Mouse (Mus musculus) midbrain, embryonic 15.5 days (tissue): ENCODE results near the gene Adgrf1. TPM values are rescaled to one million over a fixed set of nuclear protein-coding genes. Genes with fewer than 3 reads are reported as not detected.

Source experiments
- ATAC-seq: fragments of 200-750 bp; cut with Nextera tagmentation; replicated peaks from 2 replicates; pipeline ENCODE4 v1.8.0; 2017; ENCODE audit warnings: moderate TSS enrichment
- H3K27ac ChIP-seq: fragments of 300-500 bp; sonication (generic); 2 replicates; pipeline ENCODE4 v1.5.1; 2015; ENCODE audit warnings: mild to moderate bottlenecking, inconsistent platforms
- H3K27me3 ChIP-seq: fragments of 300-500 bp; sonication (generic); replicated peaks from 2 replicates; pipeline ENCODE4 v1.6.1; 2015; ENCODE audit warnings: inconsistent platforms
- H3K36me3 ChIP-seq: fragments of 300-500 bp; sonication (generic); replicated peaks from 2 replicates; pipeline ENCODE4 v1.6.1; 2015; ENCODE audit warnings: inconsistent platforms
- H3K4me1 ChIP-seq: fragments of 300-500 bp; sonication (generic); 2 replicates; pipeline ENCODE4 v1.6.1; 2015; ENCODE audit warnings: inconsistent platforms
- H3K4me2 ChIP-seq: fragments of 300-500 bp; sonication (generic); 2 replicates; pipeline ENCODE4 v1.6.1; 2015; ENCODE audit warnings: inconsistent platforms, mild to moderate bottlenecking, moderate library complexity
- H3K4me3 ChIP-seq: fragments of 300-500 bp; sonication (generic); 2 replicates; pipeline ENCODE4 v1.5.1; 2015; ENCODE audit warnings: mild to moderate bottlenecking, inconsistent platforms
- H3K9ac ChIP-seq: fragments of 300-500 bp; sonication (generic); 2 replicates; pipeline ENCODE4 v1.6.1; 2015; ENCODE audit warnings: mild to moderate bottlenecking, inconsistent platforms
- H3K9me3 ChIP-seq: fragments of 300-500 bp; sonication (generic); 2 replicates; pipeline ENCODE4 v1.6.1; 2016; ENCODE audit warnings: inconsistent platforms
- WGBS: fragments of 180-500 bp; shearing (Covaris S2); methylation state at CpG from one replicate; pipeline ENCODE4 v1.1.7; 2015; ENCODE audit warnings: mixed read lengths; 5-methylcytosine and 5-hydroxymethylcytosine counted together
- polyA plus RNA-seq: library from polyadenylated mRNA; unstranded; fragments of >200 nt; fragmentation: Nextera tagmentation; extraction: Ambion mirVana; gene quantifications from 2 replicates; pipeline ENCODE4 v1.2.1, GENCODE M21; 2015

Adgrf1 gene
- polyA plus RNA-seq, 1 experiment from 2014 or later, result not detected

- Histone ChIP-seq H3K27me3 (no peaks in the 10 kb centered on the region), H3K4me3 (no peak overlapping the region), H3K27ac (no peak overlapping the region), H3K4me1 (no peaks in the 10 kb centered on the region), H3K9me3 (no peaks in the 10 kb centered on the region), H3K9ac (no peak overlapping the region), H3K4me2 (no peak overlapping the region), H3K36me3 (no peaks in the 10 kb centered on the region)
- 39% methylated on average over 5 of the region's 5 CpGs for WGBS
- no peak for ATAC-seq
Observed at GRCm38 (mm10) chr17:43251249-43252125, 18.6 kb upstream of the Adgrf1 start.

- Histone ChIP-seq H3K4me3 (no peak overlapping the region), H3K9ac (no peak overlapping the region), H3K27ac (no peak overlapping the region), H3K27me3 (no peaks in the 10 kb centered on the region), H3K4me1 (no peaks in the 10 kb centered on the region), H3K4me2 (no peak overlapping the region), H3K9me3 (no peaks in the 10 kb centered on the region), H3K36me3 (no peaks in the 10 kb centered on the region)
- WGBS, result 70% methylated on average over 11 of the region's 11 CpGs
- ATAC-seq, result no peak
Observed at GRCm38 (mm10) chr17:43252846-43253245, 17.3 kb upstream of the Adgrf1 start.

GRCm38 (mm10) chr17:43254261-43254660 lies 15.9 kb upstream of the Adgrf1 start:
- H3K9me3 ChIP-seq, result no peaks in the 10 kb centered on the region
- no peaks in the 10 kb centered on the region for H3K36me3 ChIP-seq
- H3K4me2 ChIP-seq, result no peak overlapping the region
- H3K9ac ChIP-seq, result no peak overlapping the region
- H3K27me3 ChIP-seq, result no peaks in the 10 kb centered on the region
- no peak overlapping the region for H3K4me3 ChIP-seq
- WGBS, result 67% methylated on average over 3 of the region's 3 CpGs
- no peak overlapping the region for H3K27ac ChIP-seq
- no peaks in the 10 kb centered on the region for H3K4me1 ChIP-seq
- ATAC-seq, result no peak

GRCm38 (mm10) chr17:43256536-43257135 lies 13.5 kb upstream of the Adgrf1 start:
- Histone ChIP-seq H3K36me3 (no peaks in the 10 kb centered on the region), H3K4me1 (no peaks in the 10 kb centered on the region), H3K4me2 (no peak overlapping the region), H3K27me3 (no peaks in the 10 kb centered on the region), H3K9me3 (no peaks in the 10 kb centered on the region), H3K27ac (no peak overlapping the region), H3K9ac (no peak overlapping the region), H3K4me3 (no peak overlapping the region)
- no peak for ATAC-seq
- WGBS, result 75% methylated on average over 12 of the region's 12 CpGs

GRCm38 (mm10) chr17:43257699-43258098 lies 12.4 kb upstream of the Adgrf1 start:
- Histone ChIP-seq H3K4me2 (no peak overlapping the region), H3K4me1 (no peaks in the 10 kb centered on the region), H3K4me3 (no peak overlapping the region), H3K27me3 (no peaks in the 10 kb centered on the region), H3K36me3 (no peaks in the 10 kb centered on the region), H3K9ac (no peak overlapping the region), H3K9me3 (0 out of 2 replicates have a peak, but pooled peaks cover 3% of the 10 kb centered on the region), H3K27ac (no peak overlapping the region)
- 0 out of 2 replicates have a peak, but pooled peaks have one; percentile 17 for ATAC-seq
- 97% methylated on average over 1 of the region's 1 CpGs for WGBS

GRCm38 (mm10) chr17:43261937-43262336 lies 8.2 kb upstream of the Adgrf1 start:
- H3K4me3 ChIP-seq, result no peak overlapping the region
- H3K36me3 ChIP-seq, result no peaks in the 10 kb centered on the region
- 0 out of 2 replicates have a peak, but pooled peaks cover 3% of the 10 kb centered on the region for H3K9me3 ChIP-seq
- no peak overlapping the region for H3K27ac ChIP-seq
- H3K27me3 ChIP-seq, result no peaks in the 10 kb centered on the region
- no peak overlapping the region for H3K9ac ChIP-seq
- no peak overlapping the region for H3K4me2 ChIP-seq
- H3K4me1 ChIP-seq, result peaks cover 3% of the 10 kb centered on the region
- ATAC-seq, result no peak
- WGBS, result 97% methylated on average over 5 of the region's 5 CpGs

- Histone ChIP-seq H3K9me3 (0 out of 2 replicates have a peak, but pooled peaks cover 3% of the 10 kb centered on the region), H3K4me2 (no peak overlapping the region), H3K9ac (no peak overlapping the region), H3K27ac (no peak overlapping the region), H3K4me1 (peaks cover 3% of the 10 kb centered on the region), H3K36me3 (no peaks in the 10 kb centered on the region), H3K4me3 (no peak overlapping the region), H3K27me3 (no peaks in the 10 kb centered on the region)
- 83% methylated on average over 7 of the region's 7 CpGs for whole genome bisulfite sequencing
- ATAC-seq, result peak; percentile 27
Observed at GRCm38 (mm10) chr17:43264739-43265138, 5.4 kb upstream of the Adgrf1 start.

- 0 out of 2 replicates have a peak, but pooled peaks cover 3% of the 10 kb centered on the region for H3K9me3 ChIP-seq
- H3K4me2 ChIP-seq, result peak overlapping the region; percentile 36
- no peak overlapping the region for H3K9ac ChIP-seq
- no peak overlapping the region for H3K27ac ChIP-seq
- peak; percentile 91 for ATAC-seq
- H3K27me3 ChIP-seq, result no peaks in the 10 kb centered on the region
- no peaks in the 10 kb centered on the region for H3K36me3 ChIP-seq
- 24% methylated on average over 26 of the region's 26 CpGs for WGBS
- no peak overlapping the region for H3K4me3 ChIP-seq
- H3K4me1 ChIP-seq, result peaks cover 3% of the 10 kb centered on the region
Observed at GRCm38 (mm10) chr17:43265178-43265837, 4.8 kb upstream of the Adgrf1 start.

GRCm38 (mm10) chr17:43265944-43266343 lies 4.2 kb upstream of the Adgrf1 start:
- no peaks in the 10 kb centered on the region for H3K36me3 ChIP-seq
- no peak overlapping the region for H3K4me2 ChIP-seq
- 0 out of 2 replicates have a peak, but pooled peaks cover 3% of the 10 kb centered on the region for H3K9me3 ChIP-seq
- H3K4me3 ChIP-seq, result no peak overlapping the region
- ATAC-seq, result no peak; the same call in 1 of the 2 replicates
- peaks cover 3% of the 10 kb centered on the region for H3K4me1 ChIP-seq
- no peak overlapping the region for H3K27ac ChIP-seq
- no peaks in the 10 kb centered on the region for H3K27me3 ChIP-seq
- no peak overlapping the region for H3K9ac ChIP-seq
- WGBS, result 96% methylated on average over 6 of the region's 6 CpGs

- WGBS, result 85% methylated on average over 2 of the region's 2 CpGs
- H3K9me3 ChIP-seq, result 0 out of 2 replicates have a peak, but pooled peaks cover 3% of the 10 kb centered on the region
- H3K9ac ChIP-seq, result no peak overlapping the region
- H3K27me3 ChIP-seq, result no peaks in the 10 kb centered on the region
- no peak for ATAC-seq
- H3K27ac ChIP-seq, result no peak overlapping the region
- H3K4me2 ChIP-seq, result no peak overlapping the region
- H3K36me3 ChIP-seq, result no peaks in the 10 kb centered on the region
- H3K4me1 ChIP-seq, result peaks cover 3% of the 10 kb centered on the region
- H3K4me3 ChIP-seq, result no peak overlapping the region
Observed at GRCm38 (mm10) chr17:43266636-43267035, 3.5 kb upstream of the Adgrf1 start.

GRCm38 (mm10) chr17:43267046-43267749 lies 2.9 kb upstream of the Adgrf1 start:
- Histone ChIP-seq H3K36me3 (no peaks in the 10 kb centered on the region), H3K4me1 (peaks cover 3% of the 10 kb centered on the region), H3K9ac (no peak overlapping the region), H3K27me3 (no peaks in the 10 kb centered on the region), H3K4me3 (no peak overlapping the region), H3K27ac (no peak overlapping the region), H3K9me3 (0 out of 2 replicates have a peak, but pooled peaks cover under 1% of the 10 kb centered on the region), H3K4me2 (no peak overlapping the region)
- WGBS, result 94% methylated on average over 9 of the region's 9 CpGs
- ATAC-seq, result no peak

GRCm38 (mm10) chr17:43276220-43276619 lies 6.1 kb downstream of the Adgrf1 start:
- Histone ChIP-seq H3K36me3 (no peaks in the 10 kb centered on the region), H3K27ac (no peak overlapping the region), H3K4me2 (no peak overlapping the region), H3K4me1 (no peaks in the 10 kb centered on the region), H3K9me3 (no peaks in the 10 kb centered on the region), H3K27me3 (no peaks in the 10 kb centered on the region), H3K9ac (no peak overlapping the region), H3K4me3 (no peak overlapping the region)
- WGBS, result 87% methylated on average over 6 of the region's 6 CpGs
- no peak for ATAC-seq
